Mouse (Mus musculus): ENCODE results near the gene Glt1d1.

- no peak for TF ChIP-seq CTCF (IDR thresholded peaks at IDR 0.05; ENCODE audit: low read depth)
- no peak for TF ChIP-seq EP300 (optimal IDR thresholded peaks at IDR 0.05)
Observed at GRCm38 (mm10) chr5:127660267-127660666, 28.2 kb downstream of the Glt1d1 start.
